Mouse (Mus musculus): ENCODE results near the gene Osmr.
A peak's percentile ranks its signal among the peaks of the same experiment; 100 is the strongest.

The Osmr gene

GRCm38 (mm10) chr15:6874601-6875019 is at the start of gene Osmr:
Gene Osmr (minus strand): TSS chr15:6874969.
- no peak for DNase-seq

- DNase-seq: no peak
Measured at GRCm38 (mm10) chr15:6919406-6919805, 44.6 kb upstream of the Osmr start.

- DNase-seq: no peak
Measured at GRCm38 (mm10) chr15:6914163-6914562, 39.4 kb upstream of the Osmr start.

GRCm38 (mm10) chr15:6909669-6910068 is 34.9 kb upstream of the Osmr start:
- DNase-seq: peak; percentile 80 to 82

- no peak for DNase-seq
Measured at GRCm38 (mm10) chr15:6909084-6909483, 34.3 kb upstream of the Osmr start.

- no peak for DNase-seq
Measured at GRCm38 (mm10) chr15:6908601-6909000, 33.8 kb upstream of the Osmr start.

- no peak for DNase-seq
Measured at GRCm38 (mm10) chr15:6906260-6907047, 31.7 kb upstream of the Osmr start.

- no peak for DNase-seq
Measured at GRCm38 (mm10) chr15:6905726-6906125, 31.0 kb upstream of the Osmr start.

GRCm38 (mm10) chr15:6903286-6903975 is 28.7 kb upstream of the Osmr start:
- DNase-seq: no peak

GRCm38 (mm10) chr15:6901982-6902639 is 27.3 kb upstream of the Osmr start:
- DNase-seq: no peak

GRCm38 (mm10) chr15:6901236-6901635 is 26.5 kb upstream of the Osmr start:
- no peak for DNase-seq

- DNase-seq: no peak
Measured at GRCm38 (mm10) chr15:6884260-6884659, 9.5 kb upstream of the Osmr start.

GRCm38 (mm10) chr15:6883816-6884215 is 9.0 kb upstream of the Osmr start:
- peak; percentile 45 to 54 for DNase-seq

GRCm38 (mm10) chr15:6883091-6883490 is 8.3 kb upstream of the Osmr start:
- DNase-seq: no peak

- no peak for DNase-seq
Measured at GRCm38 (mm10) chr15:6882180-6882579, 7.4 kb upstream of the Osmr start.

- no peak for DNase-seq
Measured at GRCm38 (mm10) chr15:6881211-6881610, 6.4 kb upstream of the Osmr start.

- DNase-seq: no peak
Measured at GRCm38 (mm10) chr15:6873807-6874600, 765 bp downstream of the Osmr start.

- DNase-seq: no peak
Measured at GRCm38 (mm10) chr15:6873154-6873806, 1.5 kb downstream of the Osmr start.

GRCm38 (mm10) chr15:6871621-6872359 is 3.0 kb downstream of the Osmr start:
- DNase-seq: no peak

- no peak for DNase-seq
Measured at GRCm38 (mm10) chr15:6866888-6867287, 7.9 kb downstream of the Osmr start.

- DNase-seq: no peak
Measured at GRCm38 (mm10) chr15:6862125-6862524, 12.6 kb downstream of the Osmr start.

GRCm38 (mm10) chr15:6861617-6862016 is 13.2 kb downstream of the Osmr start:
- DNase-seq: no peak

Measured in cerebellum, postnatal 36 days (tissue).